Mouse (Mus musculus): ENCODE measurements around the gene Rexo1. TPM values are rescaled to one million over a fixed set of nuclear protein-coding genes. Genes with fewer than 3 reads are reported as not detected.

Gene Rexo1
- polyA plus RNA-seq, 1 experiment from 2014 or later = 16.7 TPM

- 89% methylated on average over 47 of the region's 51 CpGs for WGBS
- Histone ChIP-seq H3K4me2 (ENCODE audit: low read depth, low read length) (peak overlapping the region; percentile 13; the same call in 1 of the 2 replicates), H3K9ac (ENCODE audit: low read length) (peak overlapping the region; percentile 52), H3K36me3 (ENCODE audit: control insufficient read depth, insufficient read depth, low read length) (no peaks in the 10 kb centered on the region), H3K9me3 (replicated peaks; ENCODE audit: control insufficient read depth, low read length) (no peaks in the 10 kb centered on the region), H3K4me1 (ENCODE audit: control insufficient read depth, insufficient read depth, low read length) (peaks cover 26% of the 10 kb centered on the region), H3K27ac (ENCODE audit: low read length) (peak overlapping the region; percentile 68), H3K27me3 (ENCODE audit: control insufficient read depth, insufficient read depth, low read length) (no peaks in the 10 kb centered on the region), H3K4me3 (replicated peaks; ENCODE audit: low read length) (peak overlapping the region; percentile 23)
- ATAC-seq (ENCODE audit: insufficient read depth, low FRiP score) = no peak
Measured at GRCm38 (mm10) chr10:80586407-80587304, 25.3 kb upstream of the Rexo1 start.

GRCm38 (mm10) chr10:80585581-80585980 lies 24.2 kb upstream of the Rexo1 start:
- Histone ChIP-seq H3K27me3 (ENCODE audit: control insufficient read depth, insufficient read depth, low read length) (no peaks in the 10 kb centered on the region), H3K4me2 (ENCODE audit: low read depth, low read length) (peak overlapping the region; percentile 30; the same call in 1 of the 2 replicates), H3K4me3 (replicated peaks; ENCODE audit: low read length) (peak overlapping the region; percentile 23; the same call in 1 of the 2 replicates), H3K9me3 (replicated peaks; ENCODE audit: control insufficient read depth, low read length) (no peaks in the 10 kb centered on the region), H3K9ac (ENCODE audit: low read length) (no peak overlapping the region), H3K36me3 (ENCODE audit: control insufficient read depth, insufficient read depth, low read length) (no peaks in the 10 kb centered on the region), H3K4me1 (ENCODE audit: control insufficient read depth, insufficient read depth, low read length) (peaks cover 26% of the 10 kb centered on the region), H3K27ac (ENCODE audit: low read length) (no peak overlapping the region)
- ATAC-seq (ENCODE audit: insufficient read depth, low FRiP score) = no peak
- 95% methylated on average over 8 of the region's 8 CpGs for WGBS

- H3K36me3 ChIP-seq (ENCODE audit: control insufficient read depth, insufficient read depth, low read length) = no peaks in the 10 kb centered on the region
- 0 out of 2 replicates have a peak overlapping the region, but pooled peaks have one; percentile 9 for H3K4me3 ChIP-seq (replicated peaks; ENCODE audit: low read length)
- peak overlapping the region; percentile 30 for H3K4me2 ChIP-seq (ENCODE audit: low read depth, low read length)
- no peak for ATAC-seq (ENCODE audit: insufficient read depth, low FRiP score)
- 0 out of 2 replicates have a peak overlapping the region, but pooled peaks have one; percentile 38 for H3K9ac ChIP-seq (ENCODE audit: low read length)
- WGBS = 71% methylated on average over 12 of the region's 12 CpGs
- H3K27ac ChIP-seq (ENCODE audit: low read length) = no peak overlapping the region
- H3K27me3 ChIP-seq (ENCODE audit: control insufficient read depth, insufficient read depth, low read length) = no peaks in the 10 kb centered on the region
- peaks cover 26% of the 10 kb centered on the region for H3K4me1 ChIP-seq (ENCODE audit: control insufficient read depth, insufficient read depth, low read length)
- H3K9me3 ChIP-seq (replicated peaks; ENCODE audit: control insufficient read depth, low read length) = no peaks in the 10 kb centered on the region
Measured at GRCm38 (mm10) chr10:80584642-80585552, 23.5 kb upstream of the Rexo1 start.

GRCm38 (mm10) chr10:80584045-80584488 lies 22.7 kb upstream of the Rexo1 start:
- no peaks in the 10 kb centered on the region for H3K36me3 ChIP-seq (ENCODE audit: control insufficient read depth, insufficient read depth, low read length)
- H3K4me3 ChIP-seq (replicated peaks; ENCODE audit: low read length) = no peak overlapping the region
- no peak overlapping the region for H3K27ac ChIP-seq (ENCODE audit: low read length)
- no peaks in the 10 kb centered on the region for H3K27me3 ChIP-seq (ENCODE audit: control insufficient read depth, insufficient read depth, low read length)
- no peak overlapping the region for H3K4me2 ChIP-seq (ENCODE audit: low read depth, low read length)
- 0 out of 2 replicates have a peak, but pooled peaks have one; percentile 1 for ATAC-seq (ENCODE audit: insufficient read depth, low FRiP score)
- H3K9me3 ChIP-seq (replicated peaks; ENCODE audit: control insufficient read depth, low read length) = no peaks in the 10 kb centered on the region
- H3K4me1 ChIP-seq (ENCODE audit: control insufficient read depth, insufficient read depth, low read length) = peaks cover 24% of the 10 kb centered on the region
- H3K9ac ChIP-seq (ENCODE audit: low read length) = no peak overlapping the region
- 57% methylated on average over 12 of the region's 12 CpGs for WGBS

GRCm38 (mm10) chr10:80583047-80583446 lies 21.7 kb upstream of the Rexo1 start:
- H3K9ac ChIP-seq (ENCODE audit: low read length) = no peak overlapping the region
- H3K4me3 ChIP-seq (replicated peaks; ENCODE audit: low read length) = no peak overlapping the region
- no peak overlapping the region for H3K4me2 ChIP-seq (ENCODE audit: low read depth, low read length)
- H3K27me3 ChIP-seq (ENCODE audit: control insufficient read depth, insufficient read depth, low read length) = no peaks in the 10 kb centered on the region
- H3K4me1 ChIP-seq (ENCODE audit: control insufficient read depth, insufficient read depth, low read length) = peaks cover 22% of the 10 kb centered on the region
- no peaks in the 10 kb centered on the region for H3K36me3 ChIP-seq (ENCODE audit: control insufficient read depth, insufficient read depth, low read length)
- ATAC-seq (ENCODE audit: insufficient read depth, low FRiP score) = no peak
- H3K27ac ChIP-seq (ENCODE audit: low read length) = no peak overlapping the region
- H3K9me3 ChIP-seq (replicated peaks; ENCODE audit: control insufficient read depth, low read length) = no peaks in the 10 kb centered on the region
- WGBS = 85% methylated on average over 5 of the region's 5 CpGs

- ATAC-seq (ENCODE audit: insufficient read depth, low FRiP score) = no peak
- peak overlapping the region; percentile 54; the same call in 1 of the 2 replicates for H3K9ac ChIP-seq (ENCODE audit: low read length)
- peak overlapping the region; percentile 93 for H3K4me2 ChIP-seq (ENCODE audit: low read depth, low read length)
- H3K4me3 ChIP-seq (replicated peaks; ENCODE audit: low read length) = peak overlapping the region; percentile 91
- H3K4me1 ChIP-seq (ENCODE audit: control insufficient read depth, insufficient read depth, low read length) = peaks cover 34% of the 10 kb centered on the region
- H3K27ac ChIP-seq (ENCODE audit: low read length) = peak overlapping the region; percentile 97
- WGBS = 7% methylated on average over 8 of the region's 8 CpGs
- H3K9me3 ChIP-seq (replicated peaks; ENCODE audit: control insufficient read depth, low read length) = no peaks in the 10 kb centered on the region
- no peaks in the 10 kb centered on the region for H3K36me3 ChIP-seq (ENCODE audit: control insufficient read depth, insufficient read depth, low read length)
- no peaks in the 10 kb centered on the region for H3K27me3 ChIP-seq (ENCODE audit: control insufficient read depth, insufficient read depth, low read length)
Measured at GRCm38 (mm10) chr10:80578911-80579310, 17.6 kb upstream of the Rexo1 start.

- H3K4me1 ChIP-seq (ENCODE audit: control insufficient read depth, insufficient read depth, low read length) = peaks cover 40% of the 10 kb centered on the region
- peak overlapping the region; percentile 91 for H3K4me3 ChIP-seq (replicated peaks; ENCODE audit: low read length)
- peak overlapping the region; percentile 90 for H3K9ac ChIP-seq (ENCODE audit: low read length)
- no peaks in the 10 kb centered on the region for H3K36me3 ChIP-seq (ENCODE audit: control insufficient read depth, insufficient read depth, low read length)
- peak; percentile 33; the same call in 1 of the 2 replicates for ATAC-seq (ENCODE audit: insufficient read depth, low FRiP score)
- no peaks in the 10 kb centered on the region for H3K9me3 ChIP-seq (replicated peaks; ENCODE audit: control insufficient read depth, low read length)
- under 1% methylated on average over 29 of the region's 29 CpGs for WGBS
- peak overlapping the region; percentile 97 for H3K27ac ChIP-seq (ENCODE audit: low read length)
- no peaks in the 10 kb centered on the region for H3K27me3 ChIP-seq (ENCODE audit: control insufficient read depth, insufficient read depth, low read length)
- H3K4me2 ChIP-seq (ENCODE audit: low read depth, low read length) = peak overlapping the region; percentile 93
Measured at GRCm38 (mm10) chr10:80578131-80578750, 16.9 kb upstream of the Rexo1 start.

- WGBS = under 1% methylated on average over 73 of the region's 97 CpGs
- peak within 1 kb of the TSS; percentile 90 for H3K9ac ChIP-seq (ENCODE audit: low read length)
- peak within 1 kb of the TSS; percentile 91 for H3K4me3 ChIP-seq (replicated peaks; ENCODE audit: low read length)
- H3K4me1 ChIP-seq (ENCODE audit: control insufficient read depth, insufficient read depth, low read length) = peaks cover 46% of the 10 kb centered on the region
- peak; percentile 90 for ATAC-seq (ENCODE audit: insufficient read depth, low FRiP score)
- H3K4me2 ChIP-seq (ENCODE audit: low read depth, low read length) = peak within 1 kb of the TSS; percentile 93
- peak within 1 kb of the TSS; percentile 97 for H3K27ac ChIP-seq (ENCODE audit: low read length)
- no peaks in the 10 kb centered on the region for H3K27me3 ChIP-seq (ENCODE audit: control insufficient read depth, insufficient read depth, low read length)
- H3K9me3 ChIP-seq (replicated peaks; ENCODE audit: control insufficient read depth, low read length) = no peaks in the 10 kb centered on the region
- no peaks in the 10 kb centered on the region for H3K36me3 ChIP-seq (ENCODE audit: control insufficient read depth, insufficient read depth, low read length)
Measured at GRCm38 (mm10) chr10:80577195-80578130, 16.1 kb upstream of the Rexo1 start, which contains the start of gene Klf16. Gene Klf16, minus strand, starts transcription at chr10:80577321.

Data from stomach, embryonic 16.5 days (tissue).